Mouse (Mus musculus) kidney, embryonic 15.5 days (tissue): ENCODE measurements around the gene Ifngr1. TPM values are rescaled to one million over a fixed set of nuclear protein-coding genes. Genes with fewer than 3 reads are reported as not detected.

ENCODE experiments used
- ATAC-seq: fragments of 200-750 bp; cut with Nextera tagmentation; replicated peaks from 2 replicates; pipeline ENCODE4 v1.8.0; 2017; ENCODE audit warnings: moderate TSS enrichment; ENCODE audit not compliant: low FRiP score
- H3K27ac ChIP-seq: fragments of 300-500 bp; sonication (generic); 2 replicates; pipeline ENCODE4 v1.5.1; 2015; ENCODE audit warnings: mild to moderate bottlenecking, inconsistent platforms
- H3K27me3 ChIP-seq: fragments of 300-500 bp; sonication (generic); 2 replicates; pipeline ENCODE4 v1.6.1; 2015; ENCODE audit warnings: inconsistent platforms
- H3K36me3 ChIP-seq: fragments of 300-500 bp; sonication (generic); 2 replicates; pipeline ENCODE4 v1.6.1; 2015; ENCODE audit warnings: inconsistent platforms
- H3K4me1 ChIP-seq: fragments of 300-500 bp; sonication (generic); 2 replicates; pipeline ENCODE4 v1.6.1; 2015; ENCODE audit warnings: inconsistent platforms
- H3K4me2 ChIP-seq: fragments of 300-500 bp; sonication (generic); 2 replicates; pipeline ENCODE4 v1.6.1; 2015; ENCODE audit warnings: moderate library complexity, mild to moderate bottlenecking, inconsistent platforms
- H3K4me3 ChIP-seq: fragments of 300-500 bp; sonication (generic); replicated peaks from 2 replicates; pipeline ENCODE4 v1.5.1; 2015; ENCODE audit warnings: mild to moderate bottlenecking, inconsistent platforms
- H3K9ac ChIP-seq: fragments of 300-500 bp; sonication (generic); 2 replicates; pipeline ENCODE4 v1.6.1; 2015; ENCODE audit warnings: mild to moderate bottlenecking, inconsistent platforms
- H3K9me3 ChIP-seq: fragments of 300-500 bp; sonication (generic); replicated peaks from 2 replicates; pipeline ENCODE4 v1.6.1; 2016; ENCODE audit warnings: inconsistent platforms
- WGBS: fragments of 180-500 bp; shearing (Covaris S2); methylation state at CpG from one replicate; pipeline ENCODE4 v1.1.7; 2015; ENCODE audit warnings: mixed read lengths; 5-methylcytosine and 5-hydroxymethylcytosine counted together
- polyA plus RNA-seq: library from polyadenylated mRNA; unstranded; fragments of >200 nt; fragmentation: Nextera tagmentation; extraction: Ambion mirVana; gene quantifications from 2 replicates; pipeline ENCODE4 v1.2.1, GENCODE M21; 2015

Gene Ifngr1
- polyA plus RNA-seq, 1 experiment from 2014 or later: 54.0 TPM

- Histone ChIP-seq H3K9ac (no peak overlapping the region), H3K36me3 (peaks cover 20% of the 10 kb centered on the region), H3K4me2 (no peak overlapping the region), H3K4me3 (no peak overlapping the region), H3K9me3 (no peaks in the 10 kb centered on the region), H3K27ac (peak overlapping the region; percentile 45), H3K27me3 (no peaks in the 10 kb centered on the region), H3K4me1 (peaks cover 2% of the 10 kb centered on the region; the same call in 1 of the 2 replicates)
- WGBS: 41% methylated on average over 7 of the region's 7 CpGs
- ATAC-seq: no peak
Measured at GRCm38 (mm10) chr10:19613111-19613753, 21.5 kb downstream of the Ifngr1 start.

DNA sequence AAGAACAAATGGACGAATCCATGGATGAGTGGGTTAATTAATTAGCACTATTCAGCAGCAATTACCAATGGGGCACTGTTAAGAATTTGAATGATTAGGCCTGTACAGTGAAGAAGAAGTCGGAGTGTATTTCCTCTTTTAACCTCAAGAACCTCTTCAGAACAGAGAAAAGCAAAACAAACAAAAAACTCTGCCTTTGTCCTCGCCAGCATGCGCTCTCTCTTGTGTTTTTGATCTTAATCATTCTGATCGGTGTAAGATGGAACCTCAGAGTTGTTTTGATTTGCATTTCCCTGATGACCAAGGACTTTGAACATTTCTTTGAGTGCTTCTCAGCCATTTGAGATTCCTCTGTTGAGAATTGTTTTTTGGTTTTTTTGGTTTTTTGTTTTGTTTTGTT lies 28.0 kb downstream of the Ifngr1 start:
- no peak for ATAC-seq
- Histone ChIP-seq H3K27me3 (no peaks in the 10 kb centered on the region), H3K36me3 (no peaks in the 10 kb centered on the region), H3K27ac (no peak overlapping the region), H3K4me3 (no peak overlapping the region), H3K4me1 (no peaks in the 10 kb centered on the region), H3K4me2 (no peak overlapping the region), H3K9me3 (no peaks in the 10 kb centered on the region), H3K9ac (no peak overlapping the region)
- 70% methylated on average over 5 of the region's 5 CpGs for WGBS

- H3K27ac ChIP-seq: no peak within 1 kb of the TSS
- 89% methylated on average over 2 of the region's 2 CpGs for WGBS
- no peak within 1 kb of the TSS for H3K4me2 ChIP-seq
- no peaks in the 10 kb centered on the region for H3K27me3 ChIP-seq
- H3K9me3 ChIP-seq: no peaks in the 10 kb centered on the region
- H3K9ac ChIP-seq: no peak within 1 kb of the TSS
- ATAC-seq: no peak
- H3K36me3 ChIP-seq: no peaks in the 10 kb centered on the region
- no peaks in the 10 kb centered on the region for H3K4me1 ChIP-seq
- H3K4me3 ChIP-seq: no peak within 1 kb of the TSS
Measured at GRCm38 (mm10) chr10:19621408-19622048, 29.8 kb downstream of the Ifngr1 start, which contains the start of gene Il22ra2. TSS of gene Il22ra2 (plus strand) at chr10:19621998.

DNA sequence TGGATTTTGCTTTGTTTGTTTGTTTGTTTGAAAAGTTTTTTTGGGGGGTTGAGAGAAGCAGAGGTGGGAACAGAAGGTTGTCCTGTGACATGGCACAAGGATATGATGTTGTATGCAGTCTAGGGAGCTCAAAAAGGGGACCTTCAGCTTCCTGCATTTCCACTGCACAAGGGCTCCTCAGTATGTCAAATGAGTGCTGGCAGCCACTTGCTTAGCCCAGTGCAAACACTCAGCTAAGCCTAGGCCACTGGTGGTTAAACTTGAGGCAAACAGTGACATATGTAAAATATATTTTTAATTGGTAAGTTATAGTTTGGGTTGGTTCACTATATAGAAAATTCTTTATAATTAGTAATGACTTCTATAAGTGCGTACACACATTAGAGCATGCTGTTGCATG lies 32.9 kb downstream of the Ifngr1 start:
- no peak for ATAC-seq
- Histone ChIP-seq H3K27ac (no peak overlapping the region), H3K9ac (no peak overlapping the region), H3K4me1 (no peaks in the 10 kb centered on the region), H3K36me3 (no peaks in the 10 kb centered on the region), H3K4me3 (no peak overlapping the region), H3K9me3 (no peaks in the 10 kb centered on the region), H3K27me3 (no peaks in the 10 kb centered on the region), H3K4me2 (no peak overlapping the region)
- WGBS: 88% methylated on average over 1 of the region's 1 CpGs

- Histone ChIP-seq H3K9ac (no peak overlapping the region), H3K4me3 (no peak overlapping the region), H3K27me3 (no peaks in the 10 kb centered on the region), H3K9me3 (no peaks in the 10 kb centered on the region), H3K4me2 (no peak overlapping the region), H3K4me1 (no peaks in the 10 kb centered on the region), H3K36me3 (no peaks in the 10 kb centered on the region), H3K27ac (no peak overlapping the region)
- 96% methylated on average over 2 of the region's 2 CpGs for WGBS
- ATAC-seq: no peak
Measured at GRCm38 (mm10) chr10:19627342-19627741, 35.6 kb downstream of the Ifngr1 start.

- Histone ChIP-seq H3K4me3 (no peak overlapping the region), H3K9me3 (no peaks in the 10 kb centered on the region), H3K4me2 (no peak overlapping the region), H3K4me1 (no peaks in the 10 kb centered on the region), H3K27me3 (no peaks in the 10 kb centered on the region), H3K27ac (no peak overlapping the region), H3K36me3 (no peaks in the 10 kb centered on the region), H3K9ac (no peak overlapping the region)
- ATAC-seq: no peak
- 77% methylated on average over 4 of the region's 4 CpGs for WGBS
Measured at GRCm38 (mm10) chr10:19627748-19628147, 36.0 kb downstream of the Ifngr1 start.

DNA sequence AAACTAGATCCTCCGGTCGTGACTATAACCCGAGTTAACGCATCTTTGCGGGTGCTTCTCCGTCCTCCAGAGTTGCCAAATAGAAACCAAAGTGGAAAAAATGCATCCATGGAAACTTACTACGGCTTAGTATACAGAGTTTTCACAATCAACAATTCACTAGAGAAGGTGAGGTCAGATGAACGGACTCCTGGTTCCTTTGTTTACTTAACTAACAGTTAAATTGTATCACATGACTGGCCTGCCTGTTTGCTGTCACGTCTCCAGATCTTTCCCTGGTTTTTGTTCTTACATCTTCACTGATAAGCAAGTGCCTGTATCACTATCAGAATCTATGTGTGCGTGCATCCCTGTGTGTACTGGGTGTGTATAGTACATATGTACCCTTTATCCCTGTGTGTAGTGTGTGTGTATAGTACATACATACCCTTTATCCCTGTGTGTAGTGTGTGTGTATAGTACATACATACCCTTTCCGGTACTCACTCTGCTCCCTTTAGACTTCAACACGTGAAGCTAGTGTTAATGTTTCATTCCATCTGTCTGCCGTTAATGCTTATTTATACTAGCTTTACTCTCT lies 40.0 kb downstream of the Ifngr1 start:
- WGBS: 66% methylated on average over 13 of the region's 13 CpGs
- H3K36me3 ChIP-seq: no peaks in the 10 kb centered on the region
- no peaks in the 10 kb centered on the region for H3K9me3 ChIP-seq
- ATAC-seq: no peak
- H3K9ac ChIP-seq: no peak overlapping the region
- H3K4me1 ChIP-seq: no peaks in the 10 kb centered on the region
- no peak overlapping the region for H3K4me3 ChIP-seq
- no peaks in the 10 kb centered on the region for H3K27me3 ChIP-seq
- H3K27ac ChIP-seq: no peak overlapping the region
- no peak overlapping the region for H3K4me2 ChIP-seq

GRCm38 (mm10) chr10:19638851-19639250 lies 47.1 kb downstream of the Ifngr1 start:
- no peak overlapping the region for H3K4me3 ChIP-seq
- no peak overlapping the region for H3K4me2 ChIP-seq
- ATAC-seq: no peak
- no peaks in the 10 kb centered on the region for H3K9me3 ChIP-seq
- H3K36me3 ChIP-seq: no peaks in the 10 kb centered on the region
- no peaks in the 10 kb centered on the region for H3K27me3 ChIP-seq
- 85% methylated on average over 5 of the region's 5 CpGs for WGBS
- H3K9ac ChIP-seq: no peak overlapping the region
- no peaks in the 10 kb centered on the region for H3K4me1 ChIP-seq
- H3K27ac ChIP-seq: no peak overlapping the region

DNA sequence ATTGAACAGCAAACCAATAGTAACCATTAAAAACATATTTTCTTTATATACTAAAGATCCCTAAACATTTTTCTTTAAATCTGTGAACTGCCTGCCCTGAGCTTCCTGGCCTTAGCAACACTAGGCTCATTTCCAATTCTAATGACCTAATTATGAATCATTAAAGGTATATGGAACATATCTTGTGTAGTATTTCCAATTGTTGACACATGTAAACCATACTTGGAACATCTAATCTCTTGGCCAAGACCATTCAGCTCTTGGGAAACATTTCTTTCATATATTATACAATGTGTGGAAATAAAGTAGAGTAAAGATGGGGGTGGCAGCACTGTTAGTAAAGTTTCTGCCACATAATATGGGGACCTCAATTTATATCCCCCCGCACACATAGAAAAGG lies 47.9 kb downstream of the Ifngr1 start:
- H3K36me3 ChIP-seq: no peaks in the 10 kb centered on the region
- no peak overlapping the region for H3K4me2 ChIP-seq
- H3K9ac ChIP-seq: no peak overlapping the region
- 94% methylated on average over 1 of the region's 1 CpGs for WGBS
- no peaks in the 10 kb centered on the region for H3K4me1 ChIP-seq
- H3K27ac ChIP-seq: no peak overlapping the region
- H3K9me3 ChIP-seq: no peaks in the 10 kb centered on the region
- no peaks in the 10 kb centered on the region for H3K27me3 ChIP-seq
- no peak for ATAC-seq
- H3K4me3 ChIP-seq: no peak overlapping the region

DNA sequence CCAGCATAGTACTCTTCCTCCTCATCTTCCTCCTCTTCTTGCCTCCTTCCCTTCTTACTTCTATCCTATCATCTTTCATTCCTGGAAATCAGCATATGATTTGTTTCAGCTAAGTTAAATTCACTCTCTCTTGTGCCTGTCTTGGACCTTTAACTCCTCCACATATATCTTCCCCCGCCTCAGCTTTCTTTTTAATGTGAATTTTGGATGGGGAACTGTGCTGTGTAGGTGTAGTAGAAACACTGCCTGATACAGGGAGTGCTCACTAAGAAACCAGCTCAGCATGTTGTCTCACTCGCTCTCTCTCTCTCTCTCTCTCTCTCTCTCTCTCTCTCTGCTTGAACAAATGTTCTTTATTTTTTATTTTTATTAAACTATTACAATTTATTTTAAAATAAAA lies 53.4 kb downstream of the Ifngr1 start:
- Histone ChIP-seq H3K27me3 (no peaks in the 10 kb centered on the region), H3K9me3 (no peaks in the 10 kb centered on the region), H3K27ac (no peak overlapping the region), H3K4me1 (no peaks in the 10 kb centered on the region), H3K4me3 (no peak overlapping the region), H3K4me2 (no peak overlapping the region), H3K9ac (no peak overlapping the region), H3K36me3 (no peaks in the 10 kb centered on the region)
- 83% methylated on average over 2 of the region's 2 CpGs for WGBS
- no peak for ATAC-seq

GRCm38 (mm10) chr10:19657426-19657825 lies 65.7 kb downstream of the Ifngr1 start:
- H3K4me1 ChIP-seq: no peaks in the 10 kb centered on the region
- no peak overlapping the region for H3K4me3 ChIP-seq
- no peak for ATAC-seq
- H3K27me3 ChIP-seq: no peaks in the 10 kb centered on the region
- no peak overlapping the region for H3K4me2 ChIP-seq
- no peaks in the 10 kb centered on the region for H3K9me3 ChIP-seq
- no peak overlapping the region for H3K27ac ChIP-seq
- H3K36me3 ChIP-seq: no peaks in the 10 kb centered on the region
- 86% methylated on average over 9 of the region's 9 CpGs for WGBS
- H3K9ac ChIP-seq: no peak overlapping the region
